Mouse (Mus musculus) stomach, postnatal 0 days (tissue): ENCODE results near the gene Scel.

Source experiments
- CTCF ChIP-seq: IDR thresholded peaks from 2 replicates; pipeline ENCODE4 v1.5.1; 2016; ENCODE audit warnings: antibody characterized with exemption, low read depth, mild to moderate bottlenecking, moderate library complexity
- EP300 ChIP-seq: optimal IDR thresholded peaks from 2 replicates; pipeline ENCODE3; 2016; ENCODE audit warnings: antibody characterized with exemption

GRCm38 (mm10) chr14:103486974-103487373 is 26.2 kb upstream of the Scel start:
- TF ChIP-seq CTCF, result no peak
- no peak for TF ChIP-seq EP300
